Mouse (Mus musculus) kidney, postnatal 4 days (tissue): Measurements from ENCODE around the gene Ankdd1a.
A peak's percentile ranks its signal among the peaks of the same experiment; 100 is the strongest.

Source experiments
- DNase-seq, 2 experiments: peaks; one replicate each; pipeline ENCODE4 v3.0.0; 2021; ENCODE audit warnings: mixed read lengths in 2 of 2

Ankdd1a gene

GRCm38 (mm10) chr9:65492851-65493250 lies 27.1 kb downstream of the Ankdd1a start:
- no peak for DNase-seq

GRCm38 (mm10) chr9:65492351-65492750 lies 27.6 kb downstream of the Ankdd1a start:
- no peak for DNase-seq

DNA sequence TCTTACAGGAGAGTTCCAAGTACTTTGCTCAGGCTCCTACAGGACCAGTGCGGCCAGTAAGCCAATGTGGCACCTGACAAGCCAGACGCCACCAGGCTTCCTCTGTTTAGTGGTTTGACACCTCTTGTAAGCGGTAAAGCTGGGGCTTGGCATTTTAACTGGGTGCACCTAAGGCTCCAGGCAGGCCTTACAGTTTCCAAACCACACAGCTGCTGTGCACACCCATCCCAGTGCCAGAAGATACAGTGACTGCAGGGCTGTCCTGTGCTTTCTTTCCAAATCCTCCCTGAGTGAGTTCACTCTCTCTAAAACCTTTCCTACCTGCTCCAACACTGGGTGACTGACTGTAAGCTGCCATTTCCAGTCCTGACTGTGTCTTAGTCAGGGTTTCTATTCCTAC lies 28.5 kb downstream of the Ankdd1a start:
- no peak for DNase-seq

- DNase-seq: no peak
These were observed 39.9 kb downstream of the Ankdd1a start for GRCm38 (mm10) chr9:65480071-65480470.

GRCm38 (mm10) chr9:65479158-65479557 lies 40.8 kb downstream of the Ankdd1a start:
- DNase-seq: no peak

DNA sequence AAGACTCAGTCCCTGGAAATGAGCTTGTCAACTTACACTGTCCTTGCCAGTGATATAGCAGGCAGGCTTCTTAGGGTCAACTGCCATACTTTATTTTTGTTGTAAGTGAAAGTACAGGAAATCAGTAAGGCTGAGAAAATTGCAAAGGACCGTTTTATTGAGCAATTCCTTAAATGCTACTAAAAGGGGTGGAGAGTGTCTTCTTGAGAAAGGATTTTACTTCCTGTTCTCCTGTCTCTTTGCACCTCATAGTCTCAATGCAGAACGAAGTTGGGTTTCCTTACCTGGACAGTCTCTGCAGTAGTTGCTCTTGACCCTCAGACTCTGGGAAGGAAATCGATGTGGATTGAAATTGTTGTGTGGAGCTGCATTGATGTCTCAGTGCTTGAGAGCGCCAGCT lies 47.2 kb downstream of the Ankdd1a start:
- no peak for DNase-seq

DNA sequence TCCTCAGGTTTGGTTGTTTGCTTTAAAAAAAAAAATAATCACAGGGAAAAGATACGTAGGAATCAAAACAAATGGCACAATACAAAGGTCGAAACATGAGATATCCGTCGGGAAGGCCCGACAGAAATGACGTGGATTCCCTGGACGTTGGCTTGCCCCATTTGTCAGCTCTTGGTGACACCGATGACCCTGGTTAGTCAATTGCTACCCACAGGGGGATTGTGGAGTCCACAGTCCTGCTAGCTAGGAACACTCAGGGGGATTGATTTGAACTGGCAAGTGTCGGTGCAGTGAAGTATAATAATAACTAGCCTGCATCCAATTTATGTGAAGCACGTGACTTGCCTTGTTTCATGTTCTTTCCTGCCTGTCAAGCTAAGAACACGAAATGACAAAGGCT lies 52.3 kb downstream of the Ankdd1a start:
- no peak for DNase-seq

DNA sequence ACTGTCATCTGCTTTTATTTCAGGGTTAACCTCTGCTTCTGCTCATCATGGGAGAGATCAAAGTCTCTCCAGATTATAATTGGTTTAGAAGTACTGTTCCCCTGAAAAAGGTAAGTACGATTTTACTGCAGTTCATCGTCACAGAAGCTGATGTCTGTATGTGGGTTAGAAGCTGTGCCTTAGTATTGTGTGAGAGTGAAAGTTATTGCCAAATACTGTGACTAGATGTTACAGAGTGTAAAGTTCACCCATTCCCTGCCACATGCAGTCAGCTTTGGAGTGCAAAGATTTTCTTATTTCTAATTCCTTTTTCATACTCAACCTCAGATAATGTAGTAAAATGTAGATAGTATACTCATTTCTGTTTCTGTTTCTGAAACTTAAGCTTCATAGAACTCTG lies 54.8 kb downstream of the Ankdd1a start:
- DNase-seq: no peak

GRCm38 (mm10) chr9:65464161-65464560 lies 55.8 kb downstream of the Ankdd1a start:
- DNase-seq: peak in 1 of 2 experiments; percentile 17

- DNase-seq: no peak
These were observed 57.4 kb downstream of the Ankdd1a start for GRCm38 (mm10) chr9:65462544-65462943.

DNA sequence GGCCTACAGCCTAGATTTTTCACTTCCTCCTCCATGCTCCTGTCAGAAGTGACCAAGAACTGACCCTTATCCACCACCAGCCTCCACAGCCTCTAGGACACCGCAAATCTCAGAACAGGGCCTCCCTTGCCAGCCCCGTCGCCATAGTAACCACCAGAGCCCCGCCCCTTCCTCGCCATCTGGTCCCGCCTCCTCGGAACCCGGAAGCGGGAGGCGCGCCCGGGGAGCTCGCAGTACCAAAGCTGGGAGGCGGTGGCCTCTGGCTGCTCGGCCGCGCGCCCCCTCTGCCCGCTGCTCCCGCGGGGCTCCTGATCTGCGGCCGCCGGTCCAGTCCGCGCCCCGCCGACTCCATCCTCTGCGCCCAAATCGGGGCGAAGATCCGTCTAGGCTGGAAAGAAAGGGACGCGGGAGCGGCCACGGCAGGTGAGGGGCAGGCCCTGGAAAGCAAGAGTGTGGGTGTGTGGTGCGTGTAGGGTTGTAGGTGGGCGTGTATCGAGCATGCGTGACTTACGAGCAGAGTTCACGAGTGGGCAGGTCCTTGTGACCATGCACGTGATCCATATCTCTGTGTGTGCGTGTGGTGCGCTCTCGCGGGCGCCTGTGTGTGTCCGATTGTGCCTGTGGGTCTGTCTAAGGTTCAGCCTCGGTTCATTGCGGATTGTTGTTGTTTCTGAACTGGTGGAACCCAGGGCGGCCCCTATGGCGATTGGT lies 59.1 kb downstream of the Ankdd1a start, which contains the start of gene Spg21:
Spg21 (plus strand) TSS at position 216 of the 711 bp plus-strand sequence.
- DNase-seq: peak; percentile 99

DNA sequence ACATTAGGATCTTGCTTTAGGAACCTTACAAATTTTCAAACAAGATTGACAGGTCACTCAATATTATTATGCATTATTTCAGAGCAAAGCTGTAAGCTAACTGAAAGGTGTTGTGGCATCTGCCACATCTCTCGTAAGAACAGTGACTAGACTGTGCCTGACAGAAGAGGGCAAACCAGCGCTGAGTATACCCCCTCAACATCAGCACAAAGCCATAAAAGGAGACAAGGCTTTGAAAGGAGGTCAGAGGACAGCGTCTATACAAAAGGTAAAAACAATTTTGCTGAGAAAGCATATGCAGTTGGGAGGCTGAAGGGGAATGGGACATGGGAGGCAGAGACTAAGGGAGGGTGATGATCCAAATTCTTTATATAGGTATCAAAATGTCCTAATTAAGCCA lies 59.8 kb downstream of the Ankdd1a start:
- peak in 1 of 2 experiments; percentile 5 for DNase-seq

DNA sequence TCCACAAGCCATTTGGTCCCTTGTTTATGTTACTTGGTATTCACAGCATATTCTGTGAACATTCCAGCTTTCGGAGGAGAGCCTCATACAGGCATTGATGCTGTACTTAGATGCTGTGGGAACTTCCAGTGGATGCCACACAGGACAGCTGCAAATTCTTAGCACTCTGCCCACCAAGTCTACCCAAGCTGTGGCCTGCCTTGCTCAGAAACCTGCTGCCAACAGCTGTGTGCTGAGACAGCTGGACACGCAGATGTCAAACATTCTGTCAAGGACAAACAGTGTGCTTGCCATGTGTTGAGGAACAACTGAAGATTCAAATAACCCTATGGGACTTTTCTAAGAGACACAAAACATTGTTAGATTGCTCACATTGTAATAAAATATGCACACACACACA lies 61.0 kb downstream of the Ankdd1a start:
- no peak for DNase-seq

DNA sequence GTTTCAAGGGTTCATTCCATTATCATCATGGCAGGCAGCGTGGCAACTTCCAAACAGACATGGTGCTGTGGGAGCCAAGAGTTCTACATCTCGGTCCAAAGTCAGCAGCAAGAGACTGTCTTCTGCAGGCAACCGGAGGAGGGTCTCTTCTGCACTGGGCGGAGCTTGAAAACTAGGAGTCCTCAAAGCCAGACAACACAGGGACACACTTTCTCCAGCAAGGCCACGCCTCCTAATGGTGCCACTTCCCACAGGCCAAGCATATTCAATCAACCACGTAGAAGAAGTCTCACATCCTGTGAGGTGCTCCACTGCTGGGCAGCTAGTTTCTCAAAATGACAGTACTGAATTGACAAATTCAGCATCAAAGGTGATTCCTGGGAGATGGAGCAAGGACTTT lies 72.0 kb downstream of the Ankdd1a start:
- DNase-seq: no peak

- DNase-seq: no peak
These were observed 75.3 kb downstream of the Ankdd1a start for GRCm38 (mm10) chr9:65444692-65445091.
